Mouse (Mus musculus) hindbrain, embryonic 16.5 days (tissue): ENCODE measurements around the gene Slk. TPM values are rescaled to one million over a fixed set of nuclear protein-coding genes. Genes with fewer than 3 reads are reported as not detected.

ENCODE experiments used
- ATAC-seq: fragments of 200-750 bp; cut with Nextera tagmentation; 2 replicates; pipeline ENCODE4 v1.8.0; 2017; ENCODE audit warnings: moderate TSS enrichment, moderate library complexity
- H3K27ac ChIP-seq: fragments of 300-500 bp; sonication (generic); 2 replicates; pipeline ENCODE4 v1.5.1; 2014; ENCODE audit warnings: low read depth, mild to moderate bottlenecking, control low read depth, low read length, moderate library complexity
- H3K27me3 ChIP-seq: fragments of 300-500 bp; sonication (generic); replicated peaks from 2 replicates; pipeline ENCODE4 v1.6.1; 2014; ENCODE audit warnings: low read length; ENCODE audit not compliant: control insufficient read depth, insufficient read depth
- H3K36me3 ChIP-seq: fragments of 300-500 bp; sonication (generic); 2 replicates; pipeline ENCODE4 v1.6.1; 2014; ENCODE audit warnings: mild to moderate bottlenecking, low read length, moderate library complexity, mixed read lengths; ENCODE audit not compliant: control insufficient read depth, insufficient read depth
- H3K4me1 ChIP-seq: fragments of 300-500 bp; sonication (generic); 2 replicates; pipeline ENCODE4 v1.6.1; 2014; ENCODE audit warnings: low read depth, low read length; ENCODE audit not compliant: control insufficient read depth, insufficient read depth
- H3K4me2 ChIP-seq: fragments of 300-500 bp; sonication (generic); 2 replicates; pipeline ENCODE4 v1.6.1; 2014; ENCODE audit warnings: mild to moderate bottlenecking, low read length, control low read depth, moderate library complexity
- H3K4me3 ChIP-seq: fragments of 300-500 bp; sonication (generic); 2 replicates; pipeline ENCODE4 v1.5.1; 2014; ENCODE audit warnings: mild to moderate bottlenecking, low read length, control low read depth, moderate library complexity
- H3K9ac ChIP-seq: fragments of 300-500 bp; sonication (generic); 2 replicates; pipeline ENCODE4 v1.6.1; 2014; ENCODE audit warnings: low read depth, mild to moderate bottlenecking, control low read depth, low read length, moderate library complexity
- H3K9me3 ChIP-seq: fragments of 300-500 bp; sonication (generic); 2 replicates; pipeline ENCODE4 v1.6.1; 2014; ENCODE audit warnings: mild to moderate bottlenecking, low read length, moderate library complexity; ENCODE audit not compliant: control insufficient read depth
- WGBS: fragments of 180-500 bp; shearing (Covaris S2); extraction: QIAGEN DNeasy Blood & Tissue Kit; methylation state at CpG from one replicate; pipeline ENCODE4 v1.1.7; 2014; 5-methylcytosine and 5-hydroxymethylcytosine counted together
- polyA plus RNA-seq: library from polyadenylated mRNA; unstranded; fragments of >200 nt; fragmentation: Nextera tagmentation; extraction: Ambion mirVana; gene quantifications from 2 replicates; pipeline ENCODE4 v1.2.1, GENCODE M21; 2015

Slk gene
- polyA plus RNA-seq: 5.6 and 5.8 TPM in 2 replicates

GRCm38 (mm10) chr19:47579225-47579787, at the start of gene Slk:
Gene Slk, plus strand, starts transcription at chr19:47579678.
- ATAC-seq: peak; percentile 95
- H3K9me3 ChIP-seq: no peaks in the 10 kb centered on the region
- peaks cover 18% of the 10 kb centered on the region for H3K4me1 ChIP-seq
- no peaks in the 10 kb centered on the region for H3K27me3 ChIP-seq
- H3K9ac ChIP-seq: peak within 1 kb of the TSS; percentile 88
- WGBS: under 1% methylated on average over 63 of the region's 83 CpGs
- peak within 1 kb of the TSS; percentile 94 for H3K27ac ChIP-seq
- H3K4me2 ChIP-seq: peak within 1 kb of the TSS; percentile 85
- no peaks in the 10 kb centered on the region for H3K36me3 ChIP-seq
- peak within 1 kb of the TSS; percentile 77 for H3K4me3 ChIP-seq

GRCm38 (mm10) chr19:47531309-47531708, 48.2 kb upstream of the Slk start:
- H3K27me3 ChIP-seq: no peaks in the 10 kb centered on the region
- H3K4me1 ChIP-seq: peaks cover 5% of the 10 kb centered on the region
- no peak for ATAC-seq
- 0 out of 2 replicates have a peak, but pooled peaks cover 2% of the 10 kb centered on the region for H3K36me3 ChIP-seq
- 87% methylated on average over 5 of the region's 5 CpGs for WGBS
- H3K9ac ChIP-seq: no peak overlapping the region
- H3K9me3 ChIP-seq: no peaks in the 10 kb centered on the region
- H3K4me2 ChIP-seq: no peak overlapping the region
- H3K27ac ChIP-seq: no peak overlapping the region
- H3K4me3 ChIP-seq: no peak overlapping the region

GRCm38 (mm10) chr19:47532449-47532848, 47.0 kb upstream of the Slk start:
- 86% methylated on average over 3 of the region's 3 CpGs for WGBS

GRCm38 (mm10) chr19:47534131-47534530, 45.3 kb upstream of the Slk start:
- no peak overlapping the region for H3K4me2 ChIP-seq
- H3K4me1 ChIP-seq: peaks cover 10% of the 10 kb centered on the region
- no peak overlapping the region for H3K27ac ChIP-seq
- no peak for ATAC-seq
- H3K27me3 ChIP-seq: no peaks in the 10 kb centered on the region
- H3K9me3 ChIP-seq: no peaks in the 10 kb centered on the region
- H3K9ac ChIP-seq: no peak overlapping the region
- no peaks in the 10 kb centered on the region for H3K36me3 ChIP-seq
- no peak overlapping the region for H3K4me3 ChIP-seq
- 77% methylated on average over 1 of the region's 1 CpGs for WGBS

More at GRCm38 (mm10) chr19:47532449-47532848, 47.0 kb upstream of the Slk start:
- H3K36me3 ChIP-seq: 0 out of 2 replicates have a peak, but pooled peaks cover 2% of the 10 kb centered on the region
- no peak for ATAC-seq
- H3K27me3 ChIP-seq: no peaks in the 10 kb centered on the region
- no peak overlapping the region for H3K4me2 ChIP-seq
- H3K9ac ChIP-seq: no peak overlapping the region
- no peak overlapping the region for H3K4me3 ChIP-seq
- no peaks in the 10 kb centered on the region for H3K9me3 ChIP-seq
- no peak overlapping the region for H3K27ac ChIP-seq
- peaks cover 8% of the 10 kb centered on the region for H3K4me1 ChIP-seq

GRCm38 (mm10) chr19:47536521-47537299, 42.8 kb upstream of the Slk start:
- Histone ChIP-seq H3K4me3 (peak overlapping the region; percentile 64), H3K27ac (peak overlapping the region; percentile 3), H3K9ac (peak overlapping the region; percentile 76), H3K9me3 (no peaks in the 10 kb centered on the region), H3K36me3 (no peaks in the 10 kb centered on the region), H3K4me1 (peaks cover 10% of the 10 kb centered on the region), H3K4me2 (peak overlapping the region; percentile 89), H3K27me3 (no peaks in the 10 kb centered on the region)
- peak; percentile 98 for ATAC-seq
- WGBS: 5% methylated on average over 39 of the region's 39 CpGs

- ATAC-seq: peak; percentile 53
- H3K27me3 ChIP-seq: no peaks in the 10 kb centered on the region
- no peaks in the 10 kb centered on the region for H3K9me3 ChIP-seq
- H3K36me3 ChIP-seq: no peaks in the 10 kb centered on the region
- H3K4me1 ChIP-seq: peaks cover 10% of the 10 kb centered on the region
- 4% methylated on average over 10 of the region's 10 CpGs for WGBS
- H3K4me2 ChIP-seq: peak within 1 kb of the TSS; percentile 89
- H3K9ac ChIP-seq: peak within 1 kb of the TSS; percentile 76
- H3K4me3 ChIP-seq: peak within 1 kb of the TSS; percentile 64
- peak within 1 kb of the TSS; percentile 3 for H3K27ac ChIP-seq
These were observed 42.1 kb upstream of the Slk start, which contains the start of gene Stn1 for GRCm38 (mm10) chr19:47537300-47537792. Gene Stn1, minus strand, starts transcription at chr19:47537507.

GRCm38 (mm10) chr19:47537879-47538278, 41.6 kb upstream of the Slk start:
- Histone ChIP-seq H3K4me3 (no peak overlapping the region), H3K4me1 (peaks cover 10% of the 10 kb centered on the region), H3K27ac (no peak overlapping the region; the same call in 1 of the 2 replicates), H3K9me3 (no peaks in the 10 kb centered on the region), H3K27me3 (no peaks in the 10 kb centered on the region), H3K36me3 (no peaks in the 10 kb centered on the region), H3K9ac (peak overlapping the region; percentile 76; the same call in 1 of the 2 replicates), H3K4me2 (no peak overlapping the region; the same call in 1 of the 2 replicates)
- ATAC-seq: no peak
- 89% methylated on average over 6 of the region's 6 CpGs for WGBS

GRCm38 (mm10) chr19:47538801-47539200, 40.7 kb upstream of the Slk start:
- H3K9ac ChIP-seq: no peak overlapping the region; the same call in 1 of the 2 replicates
- no peak overlapping the region for H3K4me2 ChIP-seq
- 27% methylated on average over 6 of the region's 6 CpGs for WGBS
- no peak overlapping the region for H3K27ac ChIP-seq
- no peaks in the 10 kb centered on the region for H3K27me3 ChIP-seq
- H3K9me3 ChIP-seq: no peaks in the 10 kb centered on the region
- no peak overlapping the region for H3K4me3 ChIP-seq
- H3K4me1 ChIP-seq: peaks cover 10% of the 10 kb centered on the region
- ATAC-seq: no peak
- H3K36me3 ChIP-seq: no peaks in the 10 kb centered on the region

GRCm38 (mm10) chr19:47542441-47542840, 37.0 kb upstream of the Slk start:
- no peaks in the 10 kb centered on the region for H3K36me3 ChIP-seq
- no peak overlapping the region for H3K4me2 ChIP-seq
- peaks cover 2% of the 10 kb centered on the region; the same call in 1 of the 2 replicates for H3K4me1 ChIP-seq
- WGBS: 68% methylated on average over 7 of the region's 7 CpGs
- H3K4me3 ChIP-seq: no peak overlapping the region
- no peaks in the 10 kb centered on the region for H3K27me3 ChIP-seq
- no peak overlapping the region for H3K9ac ChIP-seq
- ATAC-seq: no peak
- H3K9me3 ChIP-seq: no peaks in the 10 kb centered on the region
- H3K27ac ChIP-seq: no peak overlapping the region
